Mouse (Mus musculus): Measurements from ENCODE around the gene Ttc39d. TPM values are rescaled to one million over a fixed set of nuclear protein-coding genes. Genes with fewer than 3 reads are reported as not detected.
"Not testable (repeated sequence)": the region's sequence is repeated elsewhere in the genome, so short reads cannot be mapped to it uniquely, and the experiment has no call there.

Ttc39d gene
- under 1 TPM in 2 of 4 experiments, not detected in 2; 0.09 to 0.11 TPM for total RNA-seq (2022)

GRCm38 (mm10) chr17:80206671-80207581 is at the start of gene Ttc39d, which contains the start of gene Srsf7:
Gene Ttc39d (plus strand): TSS chr17:80207460.
Gene Srsf7 (minus strand): TSS chr17:80207307.
- peak; percentile 97 for DNase-seq

- DNase-seq: no peak
Observed at GRCm38 (mm10) chr17:80157489-80157888, 49.8 kb upstream of the Ttc39d start.

DNA sequence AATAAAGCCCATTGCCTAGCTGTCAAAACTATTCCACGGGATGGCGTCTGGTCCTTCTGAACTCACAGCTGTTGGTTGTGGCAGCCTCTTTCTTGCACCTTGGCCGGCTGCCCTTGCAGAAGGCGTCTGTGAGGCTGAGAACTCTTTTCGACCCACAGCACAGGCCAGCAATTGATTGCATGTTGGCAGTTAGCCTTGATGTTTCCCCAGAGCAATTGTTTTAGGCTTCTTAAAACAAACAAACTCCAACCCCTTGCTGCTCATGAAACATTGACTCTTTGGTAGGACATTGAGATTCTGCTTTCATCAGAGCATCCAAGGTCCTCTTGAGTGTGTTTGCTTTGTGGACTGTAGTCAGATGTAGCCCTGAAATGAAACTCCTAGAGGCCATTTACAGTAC is 46.8 kb upstream of the Ttc39d start:
- DNase-seq: peak; percentile 36

DNA sequence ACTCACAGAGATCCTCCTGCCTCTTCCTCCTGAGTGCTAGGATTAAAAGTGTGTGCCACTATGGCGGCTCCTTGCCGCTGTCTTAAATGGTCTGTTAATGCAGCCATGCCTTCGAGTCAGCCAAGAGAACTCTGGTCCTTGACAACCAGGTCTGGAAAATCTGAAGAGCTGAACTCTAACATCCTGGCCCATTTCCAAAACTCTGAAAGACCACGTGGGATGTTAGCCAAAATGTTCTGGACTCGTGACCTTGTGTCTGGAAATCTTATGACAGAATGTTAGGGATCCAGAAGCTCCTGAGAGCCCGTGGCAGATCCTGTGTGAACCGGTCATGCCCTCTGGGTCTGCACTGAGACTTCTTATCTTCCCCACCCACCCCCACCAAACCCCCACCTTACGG is 43.3 kb upstream of the Ttc39d start:
- no peak for DNase-seq

DNA sequence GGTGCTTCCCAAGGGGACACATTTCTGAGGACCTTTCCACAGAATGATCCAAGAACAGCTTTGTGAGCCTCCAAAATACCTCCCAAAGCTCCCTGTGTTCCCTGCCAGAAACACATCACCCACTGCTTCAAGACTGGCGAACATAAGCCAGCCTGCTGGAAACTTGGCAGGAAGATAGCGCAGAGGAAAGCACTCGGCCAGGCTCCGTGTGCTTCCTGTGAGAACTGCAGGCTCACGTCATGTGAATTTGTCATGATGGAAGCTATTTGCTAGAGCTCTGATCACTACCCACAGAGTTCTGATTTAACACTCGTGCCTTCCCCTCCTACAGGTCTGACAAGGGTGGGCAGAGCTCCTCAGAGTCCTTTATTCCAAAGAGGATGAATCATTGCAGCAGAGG is 41.5 kb upstream of the Ttc39d start:
- no peak for DNase-seq

DNA sequence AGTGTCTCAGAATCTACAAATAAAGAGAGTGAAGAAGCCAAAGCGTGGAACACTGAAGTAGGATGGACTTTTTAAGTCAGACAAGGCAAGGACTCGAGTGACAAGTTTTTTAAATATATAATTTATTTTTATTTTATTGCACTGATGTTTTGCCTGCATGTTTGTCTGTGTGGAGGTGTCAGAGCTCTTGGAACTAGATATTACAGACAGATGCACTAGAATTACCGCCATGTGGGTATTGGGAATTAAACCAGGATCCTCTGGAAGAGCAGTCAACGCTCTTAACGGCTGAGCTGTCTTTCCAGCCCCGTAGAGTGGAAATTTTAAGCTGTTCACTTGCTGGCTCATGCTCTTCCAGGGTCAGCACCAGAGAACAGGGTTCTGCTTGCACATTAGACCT is 40.9 kb upstream of the Ttc39d start:
- no peak for DNase-seq

GRCm38 (mm10) chr17:80167436-80167835 is 39.8 kb upstream of the Ttc39d start:
- DNase-seq: no peak

DNA sequence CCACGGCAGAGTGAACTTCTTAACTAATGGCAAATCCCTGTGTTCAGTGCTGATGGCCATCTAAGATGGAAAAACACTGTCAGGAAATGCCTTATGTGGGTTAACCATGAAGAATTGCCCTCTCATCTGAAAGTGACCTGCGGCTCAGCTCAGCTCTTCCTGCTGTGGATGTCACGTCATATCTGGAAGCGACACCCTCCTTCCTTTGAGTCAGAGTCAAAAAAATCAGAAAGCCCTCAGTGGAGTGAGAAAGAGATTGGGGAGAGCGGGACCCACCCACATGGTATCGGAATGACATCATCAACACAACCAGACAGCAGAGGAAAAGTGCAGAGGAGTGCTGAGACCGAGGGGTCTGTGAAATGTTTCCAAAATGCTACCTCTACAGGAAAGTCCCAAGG is 39.4 kb upstream of the Ttc39d start:
- DNase-seq: no peak

- no peak for DNase-seq
Observed at GRCm38 (mm10) chr17:80168425-80169182, 38.7 kb upstream of the Ttc39d start.

DNA sequence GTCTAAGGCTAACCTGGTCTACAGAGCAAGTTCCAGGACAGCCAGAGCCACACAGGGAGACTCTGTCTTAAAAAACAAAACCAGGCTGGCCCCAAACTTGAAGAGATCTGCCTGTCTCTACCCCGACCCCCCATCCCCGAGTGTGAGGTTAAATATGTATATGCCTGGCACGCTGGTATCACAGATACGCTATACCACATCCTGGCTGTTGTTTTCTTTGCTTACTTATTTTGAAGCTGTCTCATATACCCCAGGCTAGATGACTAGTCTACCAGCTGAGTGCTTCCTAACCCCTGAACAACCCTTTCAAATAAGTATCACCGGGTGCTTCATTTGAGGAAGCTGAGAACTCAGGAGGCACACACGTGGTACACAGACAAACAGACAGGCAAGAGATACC is 37.5 kb upstream of the Ttc39d start:
- no peak for DNase-seq

GRCm38 (mm10) chr17:80170951-80171350 is 36.3 kb upstream of the Ttc39d start:
- DNase-seq: no peak

GRCm38 (mm10) chr17:80171948-80172347 is 35.3 kb upstream of the Ttc39d start:
- no peak for DNase-seq

DNA sequence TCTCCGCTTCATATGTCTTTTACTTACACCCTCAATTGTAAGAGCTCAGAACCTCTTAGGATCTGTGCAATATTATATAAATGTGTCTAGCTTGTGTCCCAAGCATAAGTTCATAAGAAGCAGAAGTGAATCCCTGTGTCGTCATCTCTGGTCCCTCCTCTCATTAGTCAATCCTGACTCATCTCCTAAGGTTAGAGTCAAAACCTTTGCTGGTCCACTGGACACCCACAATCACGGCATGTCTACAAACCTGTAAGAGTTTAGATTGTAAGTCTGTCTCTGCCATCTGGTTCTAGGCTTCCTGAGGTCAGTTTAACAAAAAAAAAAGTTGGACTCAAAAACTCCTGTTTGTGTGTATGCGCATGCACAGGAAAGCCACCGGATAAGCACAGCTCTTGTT is 34.5 kb upstream of the Ttc39d start:
- DNase-seq: no peak

DNA sequence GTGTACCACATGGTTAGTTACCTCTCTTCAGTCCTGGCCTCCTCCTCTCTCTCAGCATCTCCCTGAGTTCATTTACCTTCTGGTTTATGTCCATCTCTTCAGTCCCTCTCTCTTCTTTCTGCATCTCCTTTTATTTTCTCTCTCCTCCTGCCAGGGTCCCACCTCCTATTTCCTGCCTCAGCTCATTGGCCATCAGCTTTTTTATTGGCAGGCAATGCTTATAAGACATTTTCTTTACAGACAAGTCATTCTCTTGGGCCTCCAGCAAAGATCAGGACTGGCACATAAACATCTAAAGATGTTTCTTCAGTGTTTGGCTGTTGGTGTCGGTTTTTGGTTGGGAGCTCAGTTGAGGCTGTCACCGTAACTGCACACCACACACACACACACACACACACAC is 33.6 kb upstream of the Ttc39d start:
- DNase-seq: no peak

- no peak for DNase-seq
Observed at GRCm38 (mm10) chr17:80174146-80174545, 33.1 kb upstream of the Ttc39d start.

DNA sequence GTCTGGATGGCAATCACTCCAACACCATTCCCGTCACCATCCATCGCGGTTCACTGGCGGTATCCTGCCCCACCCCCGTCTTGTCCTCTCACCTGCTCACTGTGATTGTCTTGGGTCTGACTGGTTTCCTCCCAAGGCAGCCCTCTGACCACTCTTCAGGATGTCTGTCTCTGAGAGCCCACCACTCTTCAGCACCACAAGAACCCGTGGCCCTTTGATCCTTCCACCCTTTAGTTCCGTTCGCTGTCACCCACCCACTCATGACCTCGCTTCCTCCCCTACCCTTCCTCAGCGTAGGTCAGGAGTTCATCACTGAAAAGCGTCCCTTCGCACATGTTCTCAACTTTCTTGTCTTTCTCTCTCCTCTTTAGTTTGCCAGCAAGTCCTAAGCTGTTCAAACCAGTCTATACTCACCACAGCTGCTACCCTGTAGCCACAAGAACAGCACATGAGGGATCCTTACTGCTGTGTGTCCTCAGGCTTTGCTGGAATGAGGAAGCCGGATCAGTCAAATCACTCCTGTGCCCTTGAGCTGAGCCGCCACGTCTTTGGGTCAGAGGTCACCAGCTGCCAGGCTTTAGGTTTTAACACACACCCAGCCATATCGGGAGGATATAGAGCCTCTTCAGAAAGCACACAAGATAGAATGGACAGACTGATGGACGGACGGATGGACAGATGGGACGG is 32.4 kb upstream of the Ttc39d start:
- no peak for DNase-seq

- no peak for DNase-seq
Observed at GRCm38 (mm10) chr17:80175386-80175739, 31.9 kb upstream of the Ttc39d start.

DNA sequence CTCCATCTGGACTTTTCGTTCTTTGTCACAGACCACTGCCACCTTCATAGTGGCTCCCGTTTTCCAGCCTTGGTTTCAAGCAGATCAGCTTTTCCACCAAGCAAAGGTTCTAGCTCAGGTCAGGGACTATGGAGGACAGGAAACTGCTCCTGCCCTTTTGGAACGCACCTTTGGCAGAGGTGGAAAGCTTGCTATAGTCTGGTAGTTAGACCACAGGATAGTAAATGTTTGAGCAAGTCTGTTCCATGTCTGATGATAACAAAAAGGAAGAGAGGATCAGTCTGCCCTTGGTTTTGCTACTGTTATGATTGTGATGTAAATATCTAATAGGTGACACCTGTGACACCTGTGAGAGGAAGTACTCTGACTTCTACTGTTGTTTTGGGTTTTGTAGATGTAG is 31.3 kb upstream of the Ttc39d start:
- no peak for DNase-seq

GRCm38 (mm10) chr17:80178846-80179245 is 28.4 kb upstream of the Ttc39d start:
- not testable (repeated sequence) for DNase-seq

DNA sequence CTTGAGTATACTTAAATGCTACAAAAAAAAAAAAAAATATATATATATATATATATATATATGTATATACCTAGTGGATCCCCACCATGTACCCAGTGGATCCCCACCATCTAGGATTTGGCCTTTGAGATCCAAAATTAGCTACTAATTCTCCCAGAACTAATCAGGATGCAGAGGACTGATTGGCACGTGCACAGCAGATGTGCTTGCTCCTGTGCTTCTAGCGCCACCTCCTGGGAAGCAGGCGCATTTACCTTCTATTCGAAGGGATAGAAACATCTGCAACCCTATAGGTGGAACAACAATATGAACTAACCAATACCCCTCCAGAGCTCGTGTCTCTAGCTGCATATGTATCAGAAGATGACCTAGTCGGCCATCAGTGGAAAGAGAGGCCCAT is 27.3 kb upstream of the Ttc39d start:
- DNase-seq: peak; percentile 54

GRCm38 (mm10) chr17:80180468-80180867 is 26.8 kb upstream of the Ttc39d start:
- no peak for DNase-seq

- no peak for DNase-seq
Observed at GRCm38 (mm10) chr17:80183615-80184014, 23.6 kb upstream of the Ttc39d start.

DNA sequence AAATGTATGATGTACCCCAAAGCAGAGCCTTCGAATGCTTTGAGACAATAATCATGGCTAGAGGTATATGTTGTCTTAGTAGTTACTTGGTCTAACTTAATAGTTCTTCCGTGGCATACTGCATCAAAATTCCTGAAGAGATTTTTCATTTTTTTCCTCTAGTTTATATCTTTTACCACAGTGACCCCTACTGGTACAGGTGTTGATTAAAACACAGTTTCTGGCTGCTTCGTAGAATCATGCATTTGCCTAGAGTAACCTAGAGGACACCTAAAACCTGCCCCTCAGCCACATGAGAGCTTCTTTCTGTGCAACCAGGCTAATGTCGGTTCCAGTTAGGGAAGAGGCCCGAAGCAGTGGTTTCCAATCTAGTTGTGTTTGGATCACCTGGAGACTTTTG is 14.2 kb upstream of the Ttc39d start:
- no peak for DNase-seq
